Mouse (Mus musculus) heart, adult 2 months (tissue): ENCODE data around the gene Limk1. TPM values are rescaled to one million over a fixed set of nuclear protein-coding genes. Genes with fewer than 3 reads are reported as not detected.

Experiments
- DNase-seq, 2 experiments: peaks; one replicate each; pipeline ENCODE4 v3.0.0; 2021
- H3K27ac ChIP-seq: fragments of 200-600 bp; 2 replicates; pipeline ENCODE4 v1.8.1; 2022
- H3K27me3 ChIP-seq: fragments of 200-500 bp; 2 replicates; pipeline ENCODE4 v1.6.1; 2012; ENCODE audit warnings: mild to moderate bottlenecking, low read length, inconsistent platforms, mixed read lengths; ENCODE audit not compliant: control insufficient read depth, insufficient read depth
- H3K36me3 ChIP-seq: fragments of 200-500 bp; 2 replicates; pipeline ENCODE4 v1.6.1; 2012; ENCODE audit warnings: low read length, inconsistent platforms; ENCODE audit not compliant: control insufficient read depth, insufficient read depth
- H3K4me1 ChIP-seq: fragments of 200-500 bp; 2 replicates; pipeline ENCODE4 v1.6.1; 2011; ENCODE audit warnings: low read length; ENCODE audit not compliant: control insufficient read depth, insufficient read depth
- H3K4me3 ChIP-seq: fragments of 200-600 bp; 2 replicates; pipeline ENCODE4 v1.8.1; 2022
- H3K79me2 ChIP-seq: fragments of 200-500 bp; replicated peaks from 2 replicates; pipeline ENCODE4 v1.6.1; 2012; ENCODE audit warnings: mild to moderate bottlenecking, inconsistent platforms, low read length, moderate library complexity, mixed read lengths; ENCODE audit not compliant: control insufficient read depth, insufficient read depth
- H3K9ac ChIP-seq: fragments of 200-500 bp; 2 replicates; pipeline ENCODE4 v1.6.1; 2012; ENCODE audit warnings: low read depth, mild to moderate bottlenecking, control low read depth, inconsistent platforms, low read length, mixed read lengths
- CTCF ChIP-seq: fragments of 200-600 bp; IDR thresholded peaks from 2 replicates; pipeline ENCODE4 v1.8.1; 2022; ENCODE audit warnings: antibody characterized with exemption, mild to moderate bottlenecking, moderate library complexity
- EP300 ChIP-seq: fragments of 200-500 bp; IDR thresholded peaks from 2 replicates; pipeline ENCODE4 v1.6.1; 2011; ENCODE audit warnings: low read depth, low read length, control low read depth; ENCODE audit not compliant: insufficient read depth
- POLR2A ChIP-seq: fragments of 200-500 bp; IDR thresholded peaks from 2 replicates; pipeline ENCODE4 v1.6.1; 2011; ENCODE audit warnings: mild to moderate bottlenecking, low read depth, low read length, control low read depth; ENCODE audit not compliant: insufficient read depth
- WGBS: fragments of 180-500 bp; shearing (Covaris S2); methylation state at CpG from one replicate; pipeline ENCODE4 v1.1.7; 2018; 5-methylcytosine and 5-hydroxymethylcytosine counted together
- intact Hi-C: fragments of 180-260 bp; cut with DNase I; formaldehyde crosslinking; loops from one replicate; pipeline ENCODE4 v1.15.1; 2025
- long read RNA-seq: library from polyadenylated mRNA; stranded (forward); transcript quantifications from one replicate; pipeline ENCODE4 v2.0.0, GENCODE M21; 2021
- polyA plus RNA-seq: library from polyadenylated mRNA; depleted of rRNA; stranded (reverse); fragments of >200 nt; gene quantifications from 2 replicates; pipeline ENCODE4 v1.2.3, GENCODE M21; 2012; rRNA removed
- total RNA-seq, 2 experiments: library from RNA; stranded (reverse); gene quantifications; 2 replicates each; pipeline ENCODE4 v1.2.3; 2021

Gene Limk1
- 1 to 10 TPM; 4.0 to 5.0 TPM for total RNA-seq
- polyA plus RNA-seq: 7.3 and 8.1 TPM in 2 replicates
- long read RNA-seq: 0 reads

GRCm38 (mm10) chr5:134688086-134688717 lies at the start of gene Limk1:
Gene Limk1, minus strand, starts transcription at chr5:134688598.
- Histone ChIP-seq H3K9ac (peak within 1 kb of the TSS; percentile 75), H3K4me1 (no peaks in the 10 kb centered on the region; the same call in 1 of the 2 replicates), H3K27ac (peak within 1 kb of the TSS; percentile 73), H3K27me3 (no peaks in the 10 kb centered on the region), H3K36me3 (no peaks in the 10 kb centered on the region), H3K79me2 (no peaks in the 10 kb centered on the region), H3K4me3 (peak within 1 kb of the TSS; percentile 62)
- intact Hi-C loops: no loop called here
- no peak for DNase-seq
- under 1% methylated on average over 62 of the region's 69 CpGs for WGBS
- no peak for TF ChIP-seq CTCF
- TF ChIP-seq EP300: no peak
- no peak; the same call in 1 of the 2 replicates for TF ChIP-seq POLR2A

DNA sequence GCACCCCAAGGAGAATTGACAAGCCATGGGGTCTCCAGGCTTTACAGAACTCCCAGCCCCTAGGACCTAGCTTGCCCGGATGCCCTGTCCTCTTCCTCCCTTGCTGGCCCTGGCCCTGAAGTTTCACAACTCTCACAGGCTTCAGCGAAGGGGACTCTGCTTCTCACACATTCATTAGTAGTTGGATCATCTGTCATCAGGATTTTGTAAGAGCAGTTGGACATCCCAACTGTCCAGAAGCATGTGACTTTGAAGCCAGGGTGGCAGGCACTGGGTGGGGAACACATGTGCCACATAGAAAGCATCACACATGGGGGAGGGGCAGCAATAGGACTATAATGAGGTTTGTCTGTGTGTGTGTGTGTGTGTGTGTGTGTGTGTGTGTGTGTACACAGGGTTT lies 46.5 kb upstream of the Limk1 start:
- 44% methylated on average over 2 of the region's 2 CpGs for WGBS

DNA sequence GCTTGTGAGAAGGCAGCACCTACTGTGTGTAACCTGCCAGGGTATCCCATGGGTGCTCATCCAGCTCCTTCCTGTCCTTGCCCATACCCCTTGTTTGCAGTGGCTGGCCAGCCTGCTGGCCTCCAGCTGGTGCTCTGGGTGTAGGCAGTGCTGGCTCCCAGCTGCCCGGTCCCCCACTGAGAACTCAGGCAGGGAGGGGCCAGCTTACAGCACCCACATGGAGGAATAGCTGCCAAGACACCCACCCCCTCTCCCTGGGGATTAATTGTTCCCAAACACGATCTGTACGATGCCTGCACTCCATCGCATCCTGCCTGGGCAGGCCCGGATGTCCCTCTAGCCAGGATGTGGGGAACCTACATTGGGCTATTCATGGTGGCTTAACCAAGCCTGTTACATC lies 45.7 kb upstream of the Limk1 start:
- intact Hi-C loops: no loop called here
- Histone ChIP-seq H3K27ac (no peak overlapping the region), H3K36me3 (no peaks in the 10 kb centered on the region), H3K79me2 (no peaks in the 10 kb centered on the region), H3K4me3 (no peak overlapping the region), H3K4me1 (no peaks in the 10 kb centered on the region), H3K27me3 (no peaks in the 10 kb centered on the region), H3K9ac (no peak overlapping the region)
- no peak for TF ChIP-seq POLR2A
- no peak for TF ChIP-seq EP300
- no peak for TF ChIP-seq CTCF
- DNase-seq: peak in 1 of 2 experiments; percentile 33
- WGBS: 49% methylated on average over 5 of the region's 5 CpGs

More for the DNA sequence above, 46.5 kb upstream of the Limk1 start:
- no peak overlapping the region for H3K4me3 ChIP-seq
- TF ChIP-seq EP300: no peak
- TF ChIP-seq CTCF: no peak
- TF ChIP-seq POLR2A: no peak
- intact Hi-C loops: no loop called here
- H3K36me3 ChIP-seq: no peaks in the 10 kb centered on the region
- H3K27ac ChIP-seq: no peak overlapping the region
- no peaks in the 10 kb centered on the region for H3K79me2 ChIP-seq
- H3K9ac ChIP-seq: no peak overlapping the region
- no peaks in the 10 kb centered on the region for H3K4me1 ChIP-seq
- peak; percentile 23 to 40 for DNase-seq
- H3K27me3 ChIP-seq: no peaks in the 10 kb centered on the region

- H3K4me1 ChIP-seq: no peaks in the 10 kb centered on the region
- DNase-seq: no peak
- no peaks in the 10 kb centered on the region for H3K27me3 ChIP-seq
- H3K4me3 ChIP-seq: no peak overlapping the region
- TF ChIP-seq CTCF: no peak
- no peak for TF ChIP-seq POLR2A
- no peak for TF ChIP-seq EP300
- no peaks in the 10 kb centered on the region for H3K36me3 ChIP-seq
- no peak overlapping the region for H3K9ac ChIP-seq
- intact Hi-C loops: no loop called here
- 79% methylated on average over 4 of the region's 4 CpGs for WGBS
- no peak overlapping the region for H3K27ac ChIP-seq
- no peaks in the 10 kb centered on the region for H3K79me2 ChIP-seq
These were observed 44.8 kb upstream of the Limk1 start for GRCm38 (mm10) chr5:134733241-134733640.

DNA sequence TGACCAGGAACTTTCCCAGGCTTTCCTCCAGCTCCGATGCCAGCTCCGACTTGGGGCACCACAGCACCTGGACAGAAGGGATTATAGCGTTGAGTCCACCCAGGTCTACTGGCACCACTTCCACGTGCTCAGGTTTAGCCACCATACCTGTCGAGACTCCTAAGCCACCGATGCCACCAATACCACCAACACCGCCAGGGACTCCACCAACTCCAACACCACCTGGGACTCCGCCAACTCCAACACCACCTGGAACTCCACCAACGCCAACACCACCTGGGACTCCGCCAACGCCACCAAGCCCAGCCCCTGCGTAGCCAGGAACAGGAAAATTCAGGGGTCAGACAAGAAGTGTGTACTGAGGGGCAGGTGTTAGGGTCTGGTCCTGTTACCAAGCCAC lies 40.7 kb upstream of the Limk1 start:
- intact Hi-C loops: no loop called here
- no peak overlapping the region for H3K4me3 ChIP-seq
- H3K36me3 ChIP-seq: no peaks in the 10 kb centered on the region
- H3K4me1 ChIP-seq: no peaks in the 10 kb centered on the region
- no peak overlapping the region for H3K27ac ChIP-seq
- no peaks in the 10 kb centered on the region for H3K27me3 ChIP-seq
- H3K79me2 ChIP-seq: no peaks in the 10 kb centered on the region
- WGBS: 89% methylated on average over 12 of the region's 12 CpGs
- no peak for TF ChIP-seq EP300
- TF ChIP-seq CTCF: no peak
- TF ChIP-seq POLR2A: no peak
- DNase-seq: no peak
- no peak overlapping the region for H3K9ac ChIP-seq

DNA sequence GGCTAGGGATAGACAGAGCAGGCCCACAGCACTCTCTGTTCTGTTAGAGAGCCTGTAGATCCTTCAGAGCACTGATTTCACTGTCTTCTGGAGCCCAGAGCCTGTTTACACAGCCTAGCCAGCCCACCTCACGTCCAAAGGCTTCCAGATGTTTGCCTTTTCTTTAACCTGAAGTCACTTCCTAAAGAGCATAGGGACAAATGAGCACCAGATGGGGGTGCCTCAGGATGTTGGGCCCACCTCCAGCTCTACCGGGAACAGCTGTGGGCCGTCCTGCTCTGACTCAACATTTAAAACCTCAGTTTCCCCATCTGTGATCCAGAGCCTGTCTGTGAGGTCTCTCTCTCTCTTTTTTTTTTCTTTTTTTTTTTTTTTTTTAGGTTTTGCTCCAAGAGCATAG lies 40.1 kb upstream of the Limk1 start:
- DNase-seq: no peak
- intact Hi-C loops: no loop called here
- Histone ChIP-seq H3K79me2 (no peaks in the 10 kb centered on the region), H3K27me3 (no peaks in the 10 kb centered on the region), H3K9ac (no peak overlapping the region), H3K27ac (no peak overlapping the region), H3K36me3 (no peaks in the 10 kb centered on the region), H3K4me1 (no peaks in the 10 kb centered on the region), H3K4me3 (no peak overlapping the region)
- TF ChIP-seq POLR2A (no peak), CTCF (no peak), EP300 (no peak)
- WGBS: 69% methylated on average over 3 of the region's 3 CpGs
